Mouse (Mus musculus) monocyte, adult 59 days (primary cell): Measurements from ENCODE around the gene Pcsk2. TPM values are rescaled to one million over a fixed set of nuclear protein-coding genes. Genes with fewer than 3 reads are reported as not detected.

ENCODE experiments used
- total RNA-seq, 2 experiments: library from RNA; stranded (reverse); gene quantifications; one replicate each; pipeline ENCODE4 v1.2.4; 2023

Pcsk2 gene
- not detected for total RNA-seq

GRCm38 (mm10) chr2:143545758-143546246, at the start of gene Pcsk2:
Gene Pcsk2, plus strand, starts transcription at chr2:143546156.

GRCm38 (mm10) chr2:143862484-143863231, 316.7 kb downstream of the Pcsk2 start, which contains the start of gene Bfsp1:
Gene Bfsp1, minus strand, starts transcription at chr2:143863173.

